Mouse (Mus musculus) cerebellum, adult 11-12 months (tissue): ENCODE data around the gene Fam118b.

Experiments
- DNase-seq: peaks from one replicate; pipeline ENCODE4 v3.0.0; 2022

Gene Fam118b

GRCm38 (mm10) chr9:35267146-35267975 lies at the start of gene Fam118b, which contains the start of gene Rpusd4:
TSS of gene Fam118b (minus strand) at chr9:35267805.
TSS of gene Rpusd4 (plus strand) at chr9:35267865.
- peak; percentile 92 for DNase-seq

DNA sequence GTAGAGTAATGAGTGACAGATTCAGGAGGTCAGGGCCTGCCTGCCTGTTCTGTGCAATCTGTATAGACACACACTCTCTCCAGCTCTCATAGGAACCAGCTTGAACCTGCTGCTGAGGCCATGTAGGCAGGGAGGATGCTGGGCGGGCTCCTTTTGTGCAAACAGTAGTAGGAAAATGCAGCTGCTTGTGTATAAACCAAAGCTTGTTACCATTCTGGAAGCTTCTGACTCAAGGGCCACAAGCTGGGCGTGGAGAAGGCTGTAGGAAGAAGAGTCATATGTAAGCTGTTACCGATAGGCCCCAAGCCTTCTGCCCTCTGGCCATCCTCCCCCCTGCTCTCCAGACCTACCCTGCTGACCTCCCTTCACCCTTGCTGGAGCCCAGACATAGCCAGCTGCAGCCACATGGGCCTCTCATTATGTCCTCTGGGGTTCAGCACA lies 49.2 kb upstream of the Fam118b start:
- no peak for DNase-seq

GRCm38 (mm10) chr9:35314254-35314653 lies 46.6 kb upstream of the Fam118b start:
- DNase-seq, result no peak

GRCm38 (mm10) chr9:35313601-35314000 lies 46.0 kb upstream of the Fam118b start:
- no peak for DNase-seq

DNA sequence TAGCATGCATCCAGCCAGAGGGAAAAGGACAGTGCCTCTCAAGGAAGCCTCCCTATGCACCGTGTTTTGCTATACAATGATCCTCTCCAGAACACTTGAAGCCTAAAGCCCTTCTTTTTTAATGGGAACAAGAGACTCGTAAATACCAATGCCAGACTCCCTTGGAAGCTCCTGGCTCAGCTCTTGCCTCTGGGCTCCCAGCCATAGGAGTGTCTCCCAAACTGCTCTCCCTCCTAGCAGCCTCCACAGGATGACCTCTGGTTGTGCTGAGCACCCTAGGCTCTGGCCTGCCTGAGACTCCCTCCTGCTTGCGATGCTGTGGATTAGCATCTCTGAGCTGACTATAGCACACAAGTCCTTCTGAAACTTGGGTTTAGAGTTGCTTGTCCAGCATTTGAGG lies 44.9 kb upstream of the Fam118b start:
- peak; percentile 80 for DNase-seq

DNA sequence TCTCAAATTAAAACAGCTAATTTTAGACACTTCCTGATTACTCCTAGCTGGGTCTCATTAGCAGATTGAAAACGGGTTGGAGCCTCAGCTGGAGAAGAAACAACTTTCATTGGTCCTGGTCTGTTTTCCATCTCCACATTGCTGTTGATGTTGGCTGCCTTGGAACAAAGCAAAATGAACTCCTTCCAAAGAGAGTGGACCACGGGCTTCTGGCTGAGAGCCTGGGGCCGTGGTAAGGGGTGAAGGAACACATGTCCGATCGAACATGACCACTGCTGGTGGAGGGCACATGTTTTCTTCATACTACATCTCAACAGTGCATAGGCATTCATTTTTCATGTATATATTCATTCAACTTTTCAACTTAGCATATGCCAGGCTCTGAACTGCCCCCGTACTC lies 42.8 kb upstream of the Fam118b start:
- DNase-seq, result no peak

GRCm38 (mm10) chr9:35307461-35307860 lies 39.9 kb upstream of the Fam118b start:
- DNase-seq, result peak; percentile 78

DNA sequence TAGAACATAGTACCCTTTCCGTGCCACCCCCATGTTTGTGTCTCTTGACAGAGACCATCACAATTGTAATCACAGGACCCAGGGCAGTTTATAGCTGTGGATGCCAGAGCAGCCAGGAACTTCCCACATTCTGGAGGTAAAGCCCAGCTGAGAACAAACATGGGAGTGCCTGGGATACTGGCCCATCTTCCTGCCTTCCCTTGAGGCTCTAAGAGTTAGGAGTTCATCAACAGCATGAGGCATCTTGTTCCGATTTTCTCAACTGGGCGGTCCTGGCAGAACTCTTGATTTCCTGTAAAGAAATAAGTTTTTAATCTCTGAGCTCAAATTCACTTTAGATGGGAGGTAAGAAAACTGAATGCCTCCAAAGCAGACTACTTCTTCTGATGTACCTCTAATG lies 34.6 kb upstream of the Fam118b start:
- DNase-seq, result no peak

DNA sequence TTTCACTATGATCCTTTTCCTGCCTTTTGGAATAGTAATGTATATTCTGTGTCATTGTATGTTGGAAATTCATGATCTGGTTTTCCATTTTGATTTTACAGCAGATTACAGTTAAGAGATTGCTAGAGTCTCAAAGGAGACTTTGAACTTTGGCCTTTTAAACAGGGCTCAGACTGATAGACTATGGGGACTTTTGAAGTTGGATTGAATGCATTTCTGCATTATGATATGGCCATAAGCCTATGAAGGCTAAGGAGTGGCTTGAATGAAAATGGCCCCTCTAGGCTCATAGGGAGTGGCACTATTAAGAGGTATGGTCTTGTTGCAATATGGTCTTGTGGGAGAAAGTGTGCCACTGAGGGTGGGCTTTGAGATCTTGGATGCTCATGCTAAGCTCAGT lies 30.2 kb upstream of the Fam118b start:
- DNase-seq, result no peak

GRCm38 (mm10) chr9:35293465-35293864 lies 25.9 kb upstream of the Fam118b start:
- no peak for DNase-seq

GRCm38 (mm10) chr9:35290916-35291315 lies 23.3 kb upstream of the Fam118b start:
- DNase-seq, result no peak

GRCm38 (mm10) chr9:35290417-35290816 lies 22.8 kb upstream of the Fam118b start:
- no peak for DNase-seq

DNA sequence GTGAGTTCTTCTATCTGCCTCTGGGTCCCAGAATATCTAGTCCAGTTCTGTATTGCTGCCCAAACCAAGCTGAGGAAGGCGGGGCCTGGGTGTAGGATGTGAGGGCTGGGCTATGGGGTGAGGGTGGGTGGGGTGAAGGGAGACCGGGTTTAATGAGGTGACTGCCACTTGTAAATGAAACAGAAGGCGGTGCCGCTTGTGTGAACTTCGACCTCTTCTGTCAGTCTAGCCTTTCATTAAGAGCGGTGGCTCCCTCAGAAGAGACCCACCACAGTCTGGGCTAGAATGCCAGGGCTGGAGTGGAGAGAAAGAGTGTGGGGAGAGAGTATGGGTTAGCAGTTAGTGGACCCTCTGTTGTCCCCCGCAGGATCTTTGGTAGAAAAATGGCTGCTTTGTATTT lies 22.4 kb upstream of the Fam118b start:
- no peak for DNase-seq

- DNase-seq, result no peak
Measured at GRCm38 (mm10) chr9:35286351-35286750, 18.7 kb upstream of the Fam118b start.

DNA sequence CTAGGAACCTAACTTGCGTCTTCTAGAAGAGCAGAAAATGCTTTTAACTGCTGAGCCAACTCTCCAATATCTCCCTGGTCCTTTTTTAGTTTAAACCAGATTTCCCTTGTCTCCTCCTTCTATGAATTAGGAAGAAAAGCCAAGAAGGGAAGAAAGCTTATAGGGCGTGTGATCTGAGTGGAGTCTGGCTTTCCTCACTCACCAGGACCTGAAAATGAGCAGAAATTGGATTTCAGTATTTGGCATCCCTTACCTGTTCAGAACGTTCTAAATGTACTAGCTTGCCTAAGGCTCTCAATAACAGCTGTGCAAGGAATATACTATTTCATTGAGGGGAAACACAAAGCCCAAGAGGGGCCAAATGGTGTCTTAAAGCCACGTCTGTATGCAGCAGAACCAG lies 16.7 kb upstream of the Fam118b start:
- DNase-seq, result no peak

GRCm38 (mm10) chr9:35283415-35284069 lies 15.9 kb upstream of the Fam118b start:
- no peak for DNase-seq

DNA sequence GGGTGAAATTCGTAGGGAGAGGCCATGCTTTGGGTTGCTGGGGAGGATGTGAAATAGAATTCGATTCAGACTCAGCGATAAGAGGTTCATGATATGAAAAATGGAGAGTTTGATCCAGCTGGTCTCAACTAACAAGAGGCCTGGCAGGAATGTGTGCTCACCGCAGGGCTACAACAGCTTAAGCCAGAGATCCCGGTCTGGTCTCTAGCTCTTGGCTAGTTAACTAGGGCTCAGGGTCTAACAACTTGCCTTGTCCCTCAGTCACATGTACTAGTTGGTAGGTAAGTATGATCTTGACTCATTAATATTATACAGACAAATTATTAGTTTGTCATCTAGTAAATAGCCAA lies 15.2 kb upstream of the Fam118b start:
- DNase-seq, result no peak

- DNase-seq, result peak; percentile 45
Measured at GRCm38 (mm10) chr9:35282006-35282850, 14.6 kb upstream of the Fam118b start.

- DNase-seq, result no peak
Measured at GRCm38 (mm10) chr9:35278451-35278850, 10.8 kb upstream of the Fam118b start.

DNA sequence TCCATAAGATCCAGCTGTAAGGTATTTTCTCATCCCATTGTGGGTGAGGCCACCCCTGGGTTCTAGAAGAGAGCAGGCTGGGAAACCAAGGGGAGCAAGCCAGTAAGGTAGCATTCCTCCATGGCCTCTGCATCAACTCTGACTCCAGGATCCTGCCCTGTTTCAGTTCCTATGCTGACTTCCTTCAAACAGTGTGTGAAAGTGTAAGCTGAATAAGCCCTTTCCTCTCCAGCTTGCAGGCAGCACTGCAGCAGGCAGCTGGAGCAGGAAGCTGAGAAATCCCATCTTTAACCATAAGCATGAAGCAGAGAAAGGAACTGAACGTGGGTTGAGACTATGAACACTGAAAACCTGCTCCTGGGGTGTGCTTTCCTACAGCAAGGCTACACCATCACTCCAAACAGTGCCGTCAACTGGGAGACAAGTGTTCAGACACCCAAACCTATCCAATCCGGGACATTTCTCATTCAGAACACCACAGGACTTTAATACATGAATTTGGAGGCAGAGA lies 10.3 kb upstream of the Fam118b start:
- no peak for DNase-seq

GRCm38 (mm10) chr9:35267976-35268715 lies 541 bp upstream of the Fam118b start:
- no peak for DNase-seq

- no peak for DNase-seq
Measured at GRCm38 (mm10) chr9:35264509-35264908, 3.1 kb downstream of the Fam118b start.
